Mouse (Mus musculus) brain, embryonic 18.5 days (tissue): Measurements from ENCODE around the gene Sdf4.

Source experiments
- DNase-seq: peaks from one replicate; pipeline ENCODE4 v3.0.0-alpha.2; 2012; ENCODE audit warnings: low read depth, low spot score

The Sdf4 gene

DNA sequence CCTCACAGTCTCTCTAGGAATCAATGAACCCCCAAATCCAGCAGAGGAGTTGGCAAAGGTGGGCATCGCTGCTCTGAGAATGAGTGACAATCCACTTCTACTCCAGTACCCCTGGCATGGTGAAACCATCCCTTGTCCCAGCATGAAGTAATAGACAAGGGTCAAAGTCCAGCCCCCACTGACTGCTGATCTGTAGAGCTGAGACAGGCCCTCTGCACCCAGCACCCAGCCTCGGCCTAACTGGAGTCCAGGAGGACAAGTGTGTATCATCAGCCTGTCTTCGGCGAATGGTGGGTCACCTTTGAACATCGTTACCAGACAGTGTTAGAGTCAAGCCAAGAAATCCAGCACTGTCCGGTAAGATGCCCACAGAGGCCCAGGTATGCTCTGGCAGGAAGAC, 61.9 kb downstream of the Sdf4 start:
- no peak for DNase-seq

DNA sequence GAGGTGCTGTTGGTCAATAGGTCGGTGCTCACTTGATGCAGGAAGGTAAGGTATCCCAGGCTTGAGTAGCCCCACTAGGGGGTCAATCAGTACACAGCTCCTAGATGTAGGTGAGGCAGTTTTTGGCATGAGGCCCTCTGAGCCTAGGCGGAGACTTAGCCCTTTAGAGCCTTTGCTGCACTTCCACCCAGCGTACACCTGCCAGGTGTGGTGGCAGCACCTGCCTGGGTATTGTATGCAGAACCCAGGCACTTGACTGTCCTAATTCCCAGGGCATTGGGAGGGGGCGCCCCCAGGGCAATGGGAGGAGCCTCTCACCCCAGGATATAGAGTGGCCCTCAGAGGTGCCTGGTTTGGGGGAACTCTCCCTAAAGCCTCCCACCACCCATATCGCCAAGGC, 62.5 kb downstream of the Sdf4 start:
- DNase-seq = no peak

DNA sequence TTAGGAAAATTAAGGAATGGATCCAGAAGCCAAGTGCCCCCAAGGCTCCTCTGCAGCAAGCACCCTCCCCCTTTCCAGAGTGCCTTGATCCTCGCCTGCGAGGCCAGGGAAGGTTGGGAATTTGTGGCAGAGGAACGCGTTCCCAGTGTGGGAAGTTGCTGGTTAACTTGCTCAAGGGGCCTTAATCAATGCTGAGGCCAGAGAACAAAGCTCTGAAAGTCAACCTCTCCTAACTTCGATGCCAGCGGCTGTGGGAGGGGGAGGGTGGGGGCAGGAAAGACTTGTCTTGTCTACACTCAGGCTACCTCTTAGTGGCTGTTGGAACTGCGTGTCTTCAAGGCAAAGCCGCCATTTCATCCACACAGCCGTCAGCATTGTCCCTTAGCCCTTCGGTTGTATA, 65.0 kb downstream of the Sdf4 start:
- no peak for DNase-seq

DNA sequence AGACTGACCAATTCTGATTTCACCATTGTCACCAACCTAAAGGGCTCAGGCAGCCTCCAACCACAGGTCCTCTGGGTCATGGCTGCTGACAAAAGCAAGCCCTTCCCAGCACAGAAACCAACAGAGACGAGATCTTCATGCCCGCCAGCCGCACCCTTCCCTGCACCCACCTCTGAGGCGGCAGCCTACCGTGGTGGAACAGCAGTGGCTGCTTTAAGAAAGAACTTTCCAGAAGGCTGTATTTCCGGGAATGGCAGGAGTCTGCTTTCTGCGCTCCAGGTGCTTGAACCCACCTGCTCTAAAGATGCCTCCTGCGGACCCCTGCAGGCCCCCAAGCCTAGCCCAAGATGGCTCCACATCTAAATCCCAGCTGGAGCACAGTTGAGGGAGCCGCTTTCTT, 66.2 kb downstream of the Sdf4 start:
- no peak for DNase-seq

- no peak for DNase-seq
Observed at GRCm38 (mm10) chr4:156059261-156059660, 66.6 kb downstream of the Sdf4 start, which contains the start of gene Ttll10. Gene Ttll10, minus strand, starts transcription at chr4:156059414.

DNA sequence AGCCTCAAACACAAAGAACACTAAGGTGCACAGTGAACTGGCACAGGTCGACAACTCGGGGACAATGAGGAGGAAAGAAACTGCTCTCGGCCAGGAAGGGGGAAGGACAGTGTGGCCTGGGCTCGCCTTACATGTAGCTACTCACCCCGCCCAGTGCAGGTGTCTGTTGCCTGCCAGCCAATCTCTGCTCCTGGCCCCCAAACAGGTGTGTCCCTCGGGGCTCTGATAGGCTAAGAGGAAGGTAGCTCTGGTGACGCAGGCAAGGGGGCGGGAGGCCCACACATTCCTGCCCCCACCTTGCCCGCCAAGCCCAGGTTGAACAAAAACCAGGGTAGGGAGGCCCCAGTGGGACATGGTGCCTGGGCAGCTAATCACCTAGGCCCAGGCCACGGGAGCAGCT, 67.0 kb downstream of the Sdf4 start:
- DNase-seq = no peak
